Mouse (Mus musculus) limb, embryonic 12.5 days (tissue): ENCODE data around the gene Ppp3cb. TPM values are rescaled to one million over a fixed set of nuclear protein-coding genes. Genes with fewer than 3 reads are reported as not detected.

Experiments
- ATAC-seq: fragments of 200-750 bp; cut with Nextera tagmentation; 2 replicates; pipeline ENCODE4 v1.8.0; 2017; ENCODE audit warnings: low read depth, moderate TSS enrichment; ENCODE audit not compliant: insufficient number of reproducible peaks, insufficient read depth, low FRiP score, low TSS enrichment
- H3K27ac ChIP-seq: fragments of 300-500 bp; sonication (generic); 2 replicates; pipeline ENCODE4 v1.5.1; 2016; ENCODE audit warnings: mild to moderate bottlenecking, moderate library complexity
- H3K27me3 ChIP-seq: fragments of 300-500 bp; sonication (generic); 2 replicates; pipeline ENCODE4 v1.6.1; 2016; ENCODE audit warnings: mild to moderate bottlenecking, moderate library complexity
- H3K36me3 ChIP-seq: fragments of 300-500 bp; sonication (generic); 2 replicates; pipeline ENCODE4 v1.6.1; 2016; ENCODE audit warnings: mild to moderate bottlenecking, moderate library complexity
- H3K4me1 ChIP-seq: fragments of 300-500 bp; sonication (generic); replicated peaks from 2 replicates; pipeline ENCODE4 v1.6.1; 2016
- H3K4me2 ChIP-seq: fragments of 300-500 bp; sonication (generic); 2 replicates; pipeline ENCODE4 v1.6.1; 2016; ENCODE audit warnings: mild to moderate bottlenecking, moderate library complexity
- H3K4me3 ChIP-seq: fragments of 300-500 bp; sonication (generic); replicated peaks from 2 replicates; pipeline ENCODE4 v1.5.1; 2016; ENCODE audit warnings: mild to moderate bottlenecking
- H3K9ac ChIP-seq: fragments of 300-500 bp; sonication (generic); replicated peaks from 2 replicates; pipeline ENCODE4 v1.6.1; 2016; ENCODE audit warnings: mild to moderate bottlenecking, moderate library complexity
- H3K9me3 ChIP-seq: fragments of 300-500 bp; sonication (generic); 2 replicates; pipeline ENCODE4 v1.6.1; 2016; ENCODE audit warnings: mild to moderate bottlenecking, moderate library complexity
- WGBS: fragments of 180-500 bp; shearing (Covaris S2); methylation state at CpG from one replicate; pipeline ENCODE4 v1.1.7; 2016; 5-methylcytosine and 5-hydroxymethylcytosine counted together
- polyA plus RNA-seq: library from polyadenylated mRNA; unstranded; fragments of >200 nt; fragmentation: Nextera tagmentation; extraction: Ambion mirVana; gene quantifications from 2 replicates; pipeline ENCODE4 v1.2.1, GENCODE M21; 2016

Ppp3cb gene
- polyA plus RNA-seq, 1 experiment from 2014 or later: 62.5 TPM

GRCm38 (mm10) chr14:20479291-20480194 lies 66.8 kb downstream of the Ppp3cb start, which contains the start of gene Anxa7:
Gene Anxa7, minus strand, starts transcription at chr14:20480133.
- Histone ChIP-seq H3K4me3 (peak within 1 kb of the TSS; percentile 65), H3K4me1 (peaks cover 23% of the 10 kb centered on the region), H3K9me3 (no peaks in the 10 kb centered on the region), H3K27ac (peak within 1 kb of the TSS; percentile 62; the same call in 1 of the 2 replicates), H3K4me2 (peak within 1 kb of the TSS; percentile 65), H3K27me3 (no peaks in the 10 kb centered on the region), H3K36me3 (peaks cover 20% of the 10 kb centered on the region; the same call in 1 of the 2 replicates), H3K9ac (peak within 1 kb of the TSS; percentile 66)
- WGBS: under 1% methylated on average over 48 of the region's 48 CpGs
- peak; percentile 84 for ATAC-seq

DNA sequence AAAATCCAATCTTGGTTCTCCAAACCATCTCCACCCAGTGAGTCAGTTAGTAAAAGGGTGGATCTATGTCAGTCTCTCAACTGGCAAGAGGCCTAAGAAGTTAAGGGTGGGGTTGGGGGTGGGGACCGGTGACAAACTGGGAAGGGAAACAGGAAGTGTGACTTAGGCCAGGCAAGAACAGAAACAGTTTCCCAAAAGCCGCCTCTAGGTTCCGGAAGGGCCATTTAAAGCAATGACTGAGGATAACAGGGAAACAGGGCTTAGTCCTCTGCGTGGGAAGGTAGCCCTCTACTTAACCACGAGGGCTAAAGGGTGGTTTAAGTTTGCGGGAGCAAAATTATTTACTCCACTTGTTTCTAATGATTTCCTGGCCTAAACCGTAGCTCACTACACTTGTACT lies 67.6 kb downstream of the Ppp3cb start:
- no peaks in the 10 kb centered on the region for H3K27me3 ChIP-seq
- peaks cover 13% of the 10 kb centered on the region; the same call in 1 of the 2 replicates for H3K36me3 ChIP-seq
- no peaks in the 10 kb centered on the region for H3K9me3 ChIP-seq
- WGBS: 4% methylated on average over 7 of the region's 7 CpGs
- peak overlapping the region; percentile 65 for H3K4me3 ChIP-seq
- H3K9ac ChIP-seq: no peak overlapping the region
- no peak overlapping the region for H3K27ac ChIP-seq
- peaks cover 23% of the 10 kb centered on the region for H3K4me1 ChIP-seq
- no peak for ATAC-seq
- H3K4me2 ChIP-seq: peak overlapping the region; percentile 65

DNA sequence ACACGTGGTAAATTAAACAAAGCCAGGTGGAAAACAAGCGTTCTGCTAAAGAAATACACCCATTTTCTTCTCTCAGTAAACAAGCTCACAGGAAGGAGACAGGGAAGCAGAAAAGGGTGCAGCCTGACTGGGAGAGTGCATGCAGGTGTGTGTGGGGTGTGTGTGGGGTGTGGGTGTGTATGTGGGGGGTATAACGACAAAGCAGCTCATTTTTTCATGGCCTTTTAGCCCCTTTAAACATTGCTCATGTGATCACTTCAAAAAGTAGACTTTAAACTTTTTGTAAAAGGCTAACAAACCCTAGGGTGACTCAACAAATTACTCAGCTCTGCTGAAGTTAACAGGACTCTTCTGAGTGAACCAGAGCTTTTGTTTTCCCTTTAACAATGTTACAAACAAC lies 68.0 kb downstream of the Ppp3cb start:
- H3K27ac ChIP-seq: no peak overlapping the region
- 22% methylated on average over 3 of the region's 3 CpGs for WGBS
- peaks cover 23% of the 10 kb centered on the region for H3K4me1 ChIP-seq
- H3K4me3 ChIP-seq: peak overlapping the region; percentile 65; the same call in 1 of the 2 replicates
- no peak overlapping the region for H3K9ac ChIP-seq
- H3K36me3 ChIP-seq: 0 out of 2 replicates have a peak, but pooled peaks cover 8% of the 10 kb centered on the region
- peak overlapping the region; percentile 65 for H3K4me2 ChIP-seq
- no peak for ATAC-seq
- H3K9me3 ChIP-seq: no peaks in the 10 kb centered on the region
- H3K27me3 ChIP-seq: no peaks in the 10 kb centered on the region

DNA sequence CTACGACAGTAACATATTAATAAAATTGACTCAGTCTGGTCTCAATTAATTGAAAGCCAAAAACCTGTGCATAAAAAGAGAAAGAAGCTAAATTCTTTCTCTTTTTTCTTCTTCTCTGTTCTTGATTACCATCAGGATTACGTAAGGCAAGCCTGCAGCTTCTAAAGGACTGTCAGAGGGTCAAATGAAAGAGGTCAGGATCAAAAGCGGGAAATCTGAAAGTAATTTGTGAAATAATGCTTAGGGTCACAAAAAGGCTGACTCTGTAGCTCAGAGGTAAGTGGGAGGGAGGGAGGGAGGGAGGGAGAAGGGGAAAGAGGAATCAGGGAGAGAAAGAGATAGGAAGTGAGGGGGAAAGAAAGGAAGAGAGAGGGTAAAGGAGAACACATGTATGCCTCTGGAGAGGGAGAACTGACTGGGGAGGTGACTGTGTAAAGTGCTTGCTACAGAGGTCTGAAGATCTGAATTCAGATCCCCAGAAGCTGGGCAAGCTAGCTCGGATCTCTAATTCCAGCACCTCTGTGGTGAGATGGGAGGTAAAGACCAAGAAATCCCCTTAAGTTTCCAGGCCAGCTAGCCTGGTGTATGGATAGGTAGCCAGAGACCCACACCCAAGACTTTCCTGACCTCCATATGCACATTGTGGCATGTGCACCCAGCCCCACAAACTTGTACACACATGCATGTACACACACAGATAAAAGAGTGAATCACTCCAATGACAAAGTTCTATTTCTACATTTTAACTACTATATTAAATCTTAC lies 68.9 kb downstream of the Ppp3cb start:
- H3K4me2 ChIP-seq: no peak overlapping the region

GRCm38 (mm10) chr14:20460216-20460615 lies 86.2 kb downstream of the Ppp3cb start:
- Histone ChIP-seq H3K4me1 (no peaks in the 10 kb centered on the region; the same call in 1 of the 2 replicates), H3K36me3 (peaks cover 69% of the 10 kb centered on the region), H3K27me3 (no peaks in the 10 kb centered on the region), H3K9me3 (no peaks in the 10 kb centered on the region), H3K27ac (no peak overlapping the region), H3K4me3 (no peak overlapping the region), H3K9ac (no peak overlapping the region), H3K4me2 (no peak overlapping the region)
- ATAC-seq: no peak
- 70% methylated on average over 14 of the region's 14 CpGs for WGBS

More for the DNA sequence above, 68.9 kb downstream of the Ppp3cb start:
- Histone ChIP-seq H3K9ac (no peak overlapping the region), H3K27ac (no peak overlapping the region), H3K27me3 (no peaks in the 10 kb centered on the region), H3K9me3 (no peaks in the 10 kb centered on the region), H3K36me3 (0 out of 2 replicates have a peak, but pooled peaks cover under 1% of the 10 kb centered on the region), H3K4me1 (peaks cover 23% of the 10 kb centered on the region), H3K4me3 (no peak overlapping the region)
- ATAC-seq: no peak
- WGBS: 20% methylated on average over 4 of the region's 4 CpGs

DNA sequence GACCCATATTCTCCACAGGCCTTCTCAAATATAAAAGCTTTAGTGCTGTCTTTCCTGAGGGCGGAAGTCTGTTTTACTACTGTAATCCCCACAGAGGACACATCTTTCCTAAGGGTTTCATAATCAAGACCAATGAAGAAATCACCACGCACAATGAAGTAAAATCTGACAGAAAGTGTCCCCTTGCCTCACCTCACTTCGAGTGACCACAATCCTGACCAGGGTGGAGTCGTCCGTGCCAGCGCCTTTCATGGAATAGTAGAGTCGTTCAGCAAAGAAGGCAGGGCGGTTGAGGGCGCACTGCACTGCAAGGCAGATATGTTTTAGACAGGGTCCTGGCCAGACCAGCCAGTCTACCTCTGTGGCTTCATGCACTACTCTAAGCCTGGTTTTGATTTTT lies 88.0 kb downstream of the Ppp3cb start:
- no peaks in the 10 kb centered on the region for H3K27me3 ChIP-seq
- no peaks in the 10 kb centered on the region for H3K9me3 ChIP-seq
- no peak overlapping the region for H3K4me3 ChIP-seq
- no peaks in the 10 kb centered on the region; the same call in 1 of the 2 replicates for H3K4me1 ChIP-seq
- H3K9ac ChIP-seq: no peak overlapping the region
- H3K36me3 ChIP-seq: peaks cover 53% of the 10 kb centered on the region
- no peak for ATAC-seq
- WGBS: 94% methylated on average over 9 of the region's 9 CpGs
- H3K27ac ChIP-seq: no peak overlapping the region
- H3K4me2 ChIP-seq: no peak overlapping the region

- H3K4me3 ChIP-seq: no peak overlapping the region
- 92% methylated on average over 5 of the region's 5 CpGs for WGBS
- no peak overlapping the region for H3K9ac ChIP-seq
- H3K4me2 ChIP-seq: no peak overlapping the region
- H3K9me3 ChIP-seq: no peaks in the 10 kb centered on the region
- no peak for ATAC-seq
- H3K27me3 ChIP-seq: no peaks in the 10 kb centered on the region
- H3K4me1 ChIP-seq: peaks cover 2% of the 10 kb centered on the region; the same call in 1 of the 2 replicates
- peaks cover 13% of the 10 kb centered on the region for H3K36me3 ChIP-seq
- no peak overlapping the region for H3K27ac ChIP-seq
Observed at GRCm38 (mm10) chr14:20452929-20453328, 93.4 kb downstream of the Ppp3cb start.

- H3K27me3 ChIP-seq: no peaks in the 10 kb centered on the region
- H3K9me3 ChIP-seq: no peaks in the 10 kb centered on the region
- no peak within 1 kb of the TSS for H3K27ac ChIP-seq
- peak within 1 kb of the TSS; percentile 39 for H3K4me3 ChIP-seq
- peak within 1 kb of the TSS; percentile 71 for H3K4me2 ChIP-seq
- peaks cover 2% of the 10 kb centered on the region; the same call in 1 of the 2 replicates for H3K4me1 ChIP-seq
- peaks cover 10% of the 10 kb centered on the region for H3K36me3 ChIP-seq
- peak within 1 kb of the TSS; percentile 47 for H3K9ac ChIP-seq
- 0 out of 2 replicates have a peak, but pooled peaks have one; percentile 47 for ATAC-seq
- 6% methylated on average over 15 of the region's 15 CpGs for WGBS
Observed at GRCm38 (mm10) chr14:20451765-20452331, 94.5 kb downstream of the Ppp3cb start, which contains the start of gene Cfap70. Gene Cfap70, minus strand, starts transcription at chr14:20452226.

GRCm38 (mm10) chr14:20451302-20451701 lies 95.1 kb downstream of the Ppp3cb start:
- Histone ChIP-seq H3K9me3 (no peaks in the 10 kb centered on the region), H3K4me1 (peaks cover 2% of the 10 kb centered on the region; the same call in 1 of the 2 replicates), H3K4me3 (peak overlapping the region; percentile 39), H3K9ac (peak overlapping the region; percentile 47), H3K36me3 (peaks cover 6% of the 10 kb centered on the region; the same call in 1 of the 2 replicates), H3K4me2 (peak overlapping the region; percentile 71), H3K27me3 (no peaks in the 10 kb centered on the region), H3K27ac (no peak overlapping the region)
- 18% methylated on average over 2 of the region's 2 CpGs for WGBS
- no peak for ATAC-seq
